Mouse (Mus musculus) testis, adult 2 months (tissue): ENCODE measurements around the gene Spaca3. TPM values are rescaled to one million over a fixed set of nuclear protein-coding genes. Genes with fewer than 3 reads are reported as not detected.

Source experiments
- H3K27ac ChIP-seq: fragments of 200-500 bp; 2 replicates; pipeline ENCODE4 v1.5.1; 2012; ENCODE audit warnings: low read depth, low read length; ENCODE audit not compliant: control insufficient read depth, insufficient read depth
- H3K27me3 ChIP-seq: fragments of 200-500 bp; 2 replicates; pipeline ENCODE4 v1.6.1; 2012; ENCODE audit warnings: mild to moderate bottlenecking, low read length, moderate library complexity; ENCODE audit not compliant: control insufficient read depth, insufficient read depth
- H3K36me3 ChIP-seq: fragments of 200-500 bp; 2 replicates; pipeline ENCODE4 v1.6.1; 2012; ENCODE audit warnings: mild to moderate bottlenecking, low read length; ENCODE audit not compliant: control insufficient read depth, insufficient read depth
- H3K4me1 ChIP-seq: fragments of 200-500 bp; 2 replicates; pipeline ENCODE4 v1.6.1; 2012; ENCODE audit warnings: low read length; ENCODE audit not compliant: control insufficient read depth, insufficient read depth
- H3K4me3 ChIP-seq: fragments of 200-500 bp; 2 replicates; pipeline ENCODE4 v1.5.1; 2012; ENCODE audit warnings: low read depth, mild to moderate bottlenecking, low read length, moderate library complexity, mixed read lengths; ENCODE audit not compliant: control insufficient read depth
- CTCF ChIP-seq: fragments of 200-500 bp; IDR thresholded peaks from 2 replicates; pipeline ENCODE4 v1.5.1; 2012; ENCODE audit warnings: low read depth, mild to moderate bottlenecking, inconsistent platforms, low read length, moderate library complexity; ENCODE audit not compliant: control insufficient read depth, insufficient read depth, insufficient replicate concordance
- POLR2A ChIP-seq: fragments of 200-500 bp; IDR thresholded peaks from 2 replicates; pipeline ENCODE4 v1.6.1; 2012; ENCODE audit warnings: low read depth, mild to moderate bottlenecking, inconsistent platforms, low read length, moderate library complexity; ENCODE audit not compliant: control insufficient read depth
- polyA plus RNA-seq: library from polyadenylated mRNA; depleted of rRNA; stranded (reverse); fragments of >200 nt; gene quantifications from 2 replicates; pipeline ENCODE4 v1.2.3, GENCODE M21; 2012

Spaca3 gene
- polyA plus RNA-seq, 1 experiment, result 490 TPM

DNA sequence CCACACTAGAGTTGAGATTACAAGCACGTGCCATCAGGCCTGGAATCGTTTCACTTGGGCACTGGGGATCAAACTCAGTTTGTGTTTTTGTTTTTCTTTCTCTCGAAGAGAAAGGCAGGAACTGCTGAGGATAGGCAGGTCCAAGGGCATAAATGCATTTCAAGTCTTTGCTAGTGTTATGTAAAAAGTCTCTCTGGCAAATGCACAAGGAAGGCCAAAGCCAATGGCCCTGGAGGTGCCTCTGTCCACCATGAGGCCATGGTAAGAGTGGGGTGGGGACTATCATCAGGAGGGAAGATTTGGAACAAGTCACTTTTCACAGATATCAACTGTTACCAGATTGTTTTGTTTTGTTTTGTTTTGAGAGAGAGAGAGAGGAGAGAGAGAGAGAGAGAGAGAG is 12.1 kb upstream of the Spaca3 start:
- H3K27ac ChIP-seq, result no peak overlapping the region
- no peaks in the 10 kb centered on the region for H3K27me3 ChIP-seq
- H3K4me3 ChIP-seq, result no peak overlapping the region
- no peaks in the 10 kb centered on the region for H3K4me1 ChIP-seq
- TF ChIP-seq CTCF (no peak), POLR2A (no peak)
- no peaks in the 10 kb centered on the region for H3K36me3 ChIP-seq

DNA sequence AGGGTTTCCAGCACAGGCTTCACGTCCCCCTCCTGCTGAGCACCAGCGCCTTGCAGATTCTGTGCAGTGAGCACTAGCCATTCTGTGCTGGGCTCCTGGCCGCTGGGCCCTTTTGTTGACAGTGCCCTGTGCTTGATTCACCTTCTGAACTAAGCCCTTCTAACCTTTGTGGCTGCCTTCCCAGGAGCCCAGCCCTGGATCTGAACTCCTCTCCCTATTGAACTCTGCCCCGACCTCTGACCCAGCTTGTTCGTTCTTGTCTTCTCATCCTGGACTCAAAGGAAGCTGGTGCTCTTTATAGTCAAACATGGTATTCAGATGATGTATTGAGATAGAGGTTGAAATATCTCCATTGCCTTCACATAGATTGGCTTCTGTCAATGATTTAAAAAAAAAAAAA is 10.0 kb upstream of the Spaca3 start:
- no peak overlapping the region for H3K4me3 ChIP-seq
- no peaks in the 10 kb centered on the region for H3K4me1 ChIP-seq
- no peaks in the 10 kb centered on the region for H3K36me3 ChIP-seq
- H3K27me3 ChIP-seq, result no peaks in the 10 kb centered on the region
- TF ChIP-seq POLR2A (no peak), CTCF (no peak)
- no peak overlapping the region for H3K27ac ChIP-seq

DNA sequence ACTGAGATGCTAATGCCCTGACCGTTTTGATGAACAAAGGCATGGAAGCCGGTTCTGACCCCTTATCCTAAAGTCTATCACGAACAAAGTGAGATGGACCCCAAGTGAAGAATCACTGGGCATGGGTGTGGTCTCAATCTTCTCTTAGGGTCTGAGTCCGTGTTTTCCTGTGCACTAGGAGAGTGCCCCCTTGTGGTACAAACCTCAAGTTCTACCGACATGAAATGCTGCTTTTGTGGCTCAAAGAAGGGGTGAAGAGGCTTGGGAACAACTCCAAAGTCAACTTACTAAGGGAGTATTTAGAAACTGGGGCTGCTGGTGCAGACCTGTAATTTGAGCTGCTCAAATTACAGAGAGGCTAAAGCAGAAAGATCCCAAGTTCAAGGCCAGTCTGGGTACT is 6.3 kb upstream of the Spaca3 start:
- Histone ChIP-seq H3K4me1 (peaks cover 6% of the 10 kb centered on the region), H3K27ac (no peak overlapping the region), H3K4me3 (no peak overlapping the region), H3K36me3 (no peaks in the 10 kb centered on the region), H3K27me3 (no peaks in the 10 kb centered on the region)
- TF ChIP-seq POLR2A (no peak), CTCF (no peak)

DNA sequence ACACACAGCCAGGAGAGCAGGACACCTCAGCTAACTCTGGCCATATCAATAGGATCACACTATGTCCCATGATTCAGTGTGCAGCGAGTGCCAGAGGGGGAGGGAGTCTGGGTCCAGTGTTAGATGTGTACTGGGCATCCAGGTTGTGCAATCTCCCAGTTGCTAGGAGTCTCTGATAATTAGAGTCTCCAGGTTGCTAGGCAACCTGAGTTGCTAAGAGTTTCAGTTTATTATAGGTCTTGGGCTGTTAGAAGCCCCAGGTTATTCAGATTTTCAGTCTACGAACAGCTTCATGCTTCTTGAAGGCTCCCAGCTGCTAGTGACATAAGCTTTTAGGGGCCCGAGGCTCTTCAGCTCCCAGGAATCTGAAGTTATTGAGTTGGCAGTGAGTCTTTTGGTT is 5.2 kb upstream of the Spaca3 start:
- Histone ChIP-seq H3K4me1 (peaks cover 6% of the 10 kb centered on the region), H3K27me3 (no peaks in the 10 kb centered on the region), H3K4me3 (peak overlapping the region; percentile 68), H3K27ac (no peak overlapping the region), H3K36me3 (no peaks in the 10 kb centered on the region)
- TF ChIP-seq CTCF, result no peak
- peak; percentile 46; the same call in 1 of the 2 replicates for TF ChIP-seq POLR2A

DNA sequence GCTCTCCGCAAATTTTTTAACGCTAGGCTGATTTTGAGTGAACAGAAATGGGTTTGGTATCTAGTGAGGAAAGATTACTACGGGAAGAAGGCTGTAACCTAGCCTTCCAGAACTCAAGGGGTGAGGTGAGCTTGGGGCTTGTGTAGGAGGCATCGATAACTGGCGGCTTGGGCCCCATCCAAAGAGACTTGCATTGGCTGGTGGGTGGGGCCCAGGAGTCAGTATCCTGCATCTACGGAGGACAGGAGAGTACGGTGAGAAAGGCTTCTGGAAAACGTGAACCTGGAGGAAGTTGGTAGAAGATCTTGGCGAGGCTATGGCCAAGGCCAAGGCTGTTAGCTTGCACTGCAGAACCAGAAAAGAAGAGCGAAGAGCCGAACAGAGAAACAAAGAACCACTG is 3.7 kb upstream of the Spaca3 start:
- no peak overlapping the region for H3K27ac ChIP-seq
- peak overlapping the region; percentile 79 for H3K4me3 ChIP-seq
- H3K36me3 ChIP-seq, result no peaks in the 10 kb centered on the region
- peaks cover 9% of the 10 kb centered on the region for H3K4me1 ChIP-seq
- H3K27me3 ChIP-seq, result no peaks in the 10 kb centered on the region
- TF ChIP-seq POLR2A (no peak), CTCF (no peak)

DNA sequence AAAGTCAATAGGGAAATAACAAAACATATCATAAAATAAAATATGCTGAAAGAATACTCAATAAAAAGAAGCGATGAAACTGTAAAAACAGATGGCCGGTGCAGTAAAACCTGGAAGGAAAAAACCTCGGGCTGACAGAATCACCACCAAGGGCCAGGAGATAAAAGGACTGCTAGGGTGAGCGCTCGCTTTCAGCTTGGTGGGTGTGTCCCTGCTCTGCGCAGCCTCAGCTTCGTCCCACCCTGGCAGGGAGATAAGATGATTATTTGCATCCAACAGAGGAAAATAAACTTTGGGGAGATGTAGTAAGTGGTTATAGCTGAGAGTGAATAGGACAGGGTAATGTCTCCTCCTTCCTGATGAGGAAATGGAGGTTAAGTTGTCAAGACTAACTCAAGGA is 3.3 kb upstream of the Spaca3 start:
- Histone ChIP-seq H3K4me1 (peaks cover 9% of the 10 kb centered on the region), H3K36me3 (no peaks in the 10 kb centered on the region), H3K27me3 (no peaks in the 10 kb centered on the region), H3K4me3 (peak overlapping the region; percentile 68), H3K27ac (no peak overlapping the region)
- TF ChIP-seq CTCF, result no peak
- TF ChIP-seq POLR2A, result no peak

DNA sequence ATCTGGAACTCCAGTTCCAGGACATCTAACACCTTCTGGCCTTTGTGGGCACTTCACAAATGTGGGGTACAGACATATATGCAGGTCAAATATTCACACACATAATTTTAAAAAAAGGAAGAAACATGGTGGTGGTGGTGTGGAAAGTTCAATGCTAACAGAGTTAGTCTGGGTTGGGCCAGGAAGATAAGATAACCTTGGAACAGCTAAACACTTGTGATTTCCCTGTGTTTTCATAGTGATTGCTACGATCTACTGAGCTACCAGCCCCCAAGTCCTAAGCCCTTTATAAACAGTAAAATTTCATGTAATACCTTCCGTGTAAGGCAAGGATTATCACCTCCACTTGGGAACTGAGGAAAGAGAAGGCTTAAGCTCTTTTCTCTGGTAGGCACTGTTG is 1.3 kb upstream of the Spaca3 start:
- Histone ChIP-seq H3K27ac (no peak overlapping the region), H3K36me3 (no peaks in the 10 kb centered on the region), H3K4me1 (peaks cover 9% of the 10 kb centered on the region), H3K4me3 (peak overlapping the region; percentile 53), H3K27me3 (no peaks in the 10 kb centered on the region)
- TF ChIP-seq CTCF, result no peak
- no peak for TF ChIP-seq POLR2A

DNA sequence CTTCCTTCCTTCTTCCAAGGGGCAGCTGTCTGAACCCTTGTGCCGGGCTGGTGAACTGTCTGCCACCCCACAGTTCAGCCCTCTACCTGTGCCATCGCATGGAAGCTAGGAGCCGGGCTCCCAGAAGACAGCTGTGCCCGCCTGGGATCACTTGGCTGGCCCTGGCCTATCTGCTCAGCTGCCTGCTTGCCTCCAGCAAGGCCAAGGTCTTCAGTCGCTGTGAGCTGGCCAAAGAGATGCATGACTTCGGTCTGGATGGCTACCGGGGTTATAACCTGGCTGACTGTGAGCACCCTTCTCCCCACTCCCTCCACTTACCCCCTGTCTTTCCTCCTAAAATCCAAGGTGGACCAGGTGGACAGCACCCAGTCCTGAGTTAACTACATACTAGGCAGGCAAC is 4.8 kb downstream of the Spaca3 start:
- H3K4me3 ChIP-seq, result no peak overlapping the region
- no peak overlapping the region for H3K27ac ChIP-seq
- no peaks in the 10 kb centered on the region for H3K27me3 ChIP-seq
- peaks cover 2% of the 10 kb centered on the region; the same call in 1 of the 2 replicates for H3K4me1 ChIP-seq
- no peak for TF ChIP-seq POLR2A
- no peak for TF ChIP-seq CTCF
- no peaks in the 10 kb centered on the region for H3K36me3 ChIP-seq
